ENCODE assay signal across 9 mouse cellular contexts in the genomic region with DNA sequence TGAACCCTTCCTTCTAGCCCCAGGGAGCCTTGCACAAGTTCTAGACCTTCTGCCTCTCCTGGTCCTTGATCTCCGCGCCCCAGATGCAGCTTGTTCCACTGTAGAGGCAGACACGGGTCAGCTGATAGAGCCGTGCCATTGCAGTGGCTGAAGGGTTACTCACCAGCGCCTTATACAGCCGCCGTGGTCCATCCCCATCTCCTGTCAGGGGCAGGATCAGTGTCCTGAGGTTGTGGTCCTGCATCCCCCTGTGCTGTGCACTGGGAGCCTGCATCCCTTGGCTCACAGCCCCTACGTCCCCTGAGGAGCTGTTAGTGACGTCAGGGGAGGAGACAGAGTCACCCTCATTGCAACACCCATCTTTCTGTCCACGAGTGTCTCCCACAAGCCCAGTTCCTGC. TPM values are rescaled to one million over a fixed set of nuclear protein-coding genes. Genes with fewer than 3 reads are reported as not detected.
DNase-seq lines count a peak whose midpoint lies in the region; ATAC-seq and TF ChIP-seq lines count a peak whose summit lies in the region.
"Had no signal": no experiment of that assay in that cellular context is flagged by ENCODE, and none has a peak within 500 bp of the region (broad histone marks: within the 10 kb centered on the region; RNA-seq: fewer than 3 reads in every experiment).

No protein-coding gene starts in this region.

- H3K9me3 ChIP-seq in kidney, embryonic 16.5 days (ENCODE audit: low read length) = no peaks in the 10 kb centered on the region
- H3K9me3 ChIP-seq in forebrain, embryonic 13.5 days (replicated peaks) = no peaks in the 10 kb centered on the region
- H3K9me3 ChIP-seq in liver, embryonic 13.5 days (replicated peaks) = no peaks in the 10 kb centered on the region

- ATAC-seq in kidney, embryonic 16.5 days (ENCODE audit: low FRiP score, low TSS enrichment) = no peak
- ATAC-seq in forebrain, embryonic 13.5 days = no peak
- ATAC-seq in liver, embryonic 13.5 days (ENCODE audit: low read depth) = peak; percentile 7; the same call in 1 of the 2 replicates

- no peak for DNase-seq in kidney, adult 11 months
- no peak for DNase-seq in liver, embryonic 13.5 days
- DNase-seq in spleen, adult 12 weeks (ENCODE audit: low spot score) = no peak
- DNase-seq in gastrocnemius, postnatal 25 days = no peak
- no peak for DNase-seq in layer of hippocampus, postnatal 25 days (ENCODE audit: extremely low spot score in 1 of 2, low spot score in 1 of 2)
- DNase-seq: cerebellum, postnatal 36 days had no signal

- H3K27ac ChIP-seq in kidney, embryonic 16.5 days (ENCODE audit: low read length) = peak overlapping the region; percentile 56
- peak overlapping the region; percentile 32; the same call in 1 of the 2 replicates for H3K27ac ChIP-seq in bone marrow, adult 2 months (ENCODE audit: control insufficient read depth, insufficient read depth, low read depth, low read length, poor library complexity)
- peak overlapping the region; percentile 35; the same call in 1 of the 2 replicates for H3K27ac ChIP-seq in forebrain, embryonic 13.5 days
- H3K27ac ChIP-seq in liver, embryonic 13.5 days = peak overlapping the region; percentile 71

- no peak for TF ChIP-seq CTCF in bone marrow, adult 2 months (IDR thresholded peaks at IDR 0.05; ENCODE audit: control insufficient read depth, insufficient read depth, low read length)

- no peaks in the 10 kb centered on the region for H3K27me3 ChIP-seq in kidney, embryonic 16.5 days (ENCODE audit: insufficient read depth, low read length)
- no peaks in the 10 kb centered on the region for H3K27me3 ChIP-seq in forebrain, embryonic 13.5 days
- no peaks in the 10 kb centered on the region for H3K27me3 ChIP-seq in liver, embryonic 13.5 days

- peak overlapping the region; percentile 29 for H3K9ac ChIP-seq in kidney, embryonic 16.5 days (replicated peaks; ENCODE audit: low read length)
- H3K9ac ChIP-seq in forebrain, embryonic 13.5 days = no peak overlapping the region
- peak overlapping the region; percentile 56 for H3K9ac ChIP-seq in liver, embryonic 13.5 days

- no peak for TF ChIP-seq POLR2A in bone marrow, adult 2 months (IDR thresholded peaks at IDR 0.05; ENCODE audit: borderline replicate concordance, control insufficient read depth, low read depth, low read length)

- peaks cover 26% of the 10 kb centered on the region for H3K36me3 ChIP-seq in kidney, embryonic 16.5 days (ENCODE audit: insufficient read depth, low read length)
- H3K36me3 ChIP-seq in forebrain, embryonic 13.5 days (ENCODE audit: poor library complexity, severe bottlenecking) = peaks cover 29% of the 10 kb centered on the region
- peaks cover 34% of the 10 kb centered on the region for H3K36me3 ChIP-seq in liver, embryonic 13.5 days

- H3K4me1 ChIP-seq in kidney, embryonic 16.5 days (ENCODE audit: insufficient read depth, low read length) = peaks cover 64% of the 10 kb centered on the region
- H3K4me1 ChIP-seq in bone marrow, adult 2 months (ENCODE audit: control insufficient read depth, insufficient read depth, low read length) = peaks cover 31% of the 10 kb centered on the region
- peaks cover 16% of the 10 kb centered on the region for H3K4me1 ChIP-seq in forebrain, embryonic 13.5 days
- peaks cover 71% of the 10 kb centered on the region for H3K4me1 ChIP-seq in liver, embryonic 13.5 days (replicated peaks)

- H3K4me2 ChIP-seq in kidney, embryonic 16.5 days (replicated peaks; ENCODE audit: low read depth, low read length) = 0 out of 2 replicates have a peak overlapping the region, but pooled peaks have one; percentile 20
- H3K4me2 ChIP-seq in forebrain, embryonic 13.5 days = no peak overlapping the region
- H3K4me2 ChIP-seq in liver, embryonic 13.5 days = peak overlapping the region; percentile 58

- no peak overlapping the region for H3K4me3 ChIP-seq in kidney, embryonic 16.5 days (ENCODE audit: low read length)
- no peak overlapping the region for H3K4me3 ChIP-seq in bone marrow, adult 2 months (replicated peaks; ENCODE audit: control insufficient read depth, low read depth, low read length)
- no peak overlapping the region for H3K4me3 ChIP-seq in forebrain, embryonic 13.5 days
- peak overlapping the region; percentile 32 for H3K4me3 ChIP-seq in liver, embryonic 13.5 days (replicated peaks)

- 68% methylated on average over 10 of the region's 10 CpGs for WGBS in kidney, embryonic 16.5 days
- 24% methylated on average over 10 of the region's 10 CpGs for WGBS in bone marrow, adult 2 months
- 78% methylated on average over 10 of the region's 10 CpGs for WGBS in forebrain, embryonic 13.5 days
- 41% methylated on average over 10 of the region's 10 CpGs for WGBS in liver, embryonic 13.5 days (ENCODE audit: insufficient replicate concordance)

RNA-seq across cellular contexts. Expression of a gene that starts 10.5 kb away (rescaled TPM):
- polyA plus RNA-seq in kidney, embryonic 16.5 days (2015; fragmentation: Nextera tagmentation; extraction: Ambion mirVana) = 62.9 and 63.9 TPM in 2 replicates
- polyA plus RNA-seq in bone marrow, adult 2 months (2011; ENCODE audit: insufficient read depth, insufficient read length, low replicate concordance, missing spikeins) = 31.2 and 62.2 TPM in 2 replicates
- polyA plus RNA-seq in forebrain, embryonic 13.5 days (2015; fragmentation: Nextera tagmentation; extraction: Ambion mirVana) = 73.1 and 87.2 TPM in 2 replicates
- 13.2 and 16.7 TPM in 2 replicates for polyA plus RNA-seq in liver, embryonic 13.5 days (2015; fragmentation: Nextera tagmentation; extraction: Ambion mirVana)
- total RNA-seq in gastrocnemius, postnatal 25 days (2021) = 10 to 100 TPM; 20.3 to 20.6 TPM
- total RNA-seq in layer of hippocampus, postnatal 25 days (2021) = 100 to 1,000 TPM; 306 to 318 TPM

RNA-seq across cellular contexts. Expression of a gene that starts 11.9 kb away (rescaled TPM):
- 21.9 and 22.6 TPM in 2 replicates for polyA plus RNA-seq in kidney, embryonic 16.5 days (2015; fragmentation: Nextera tagmentation; extraction: Ambion mirVana)
- polyA plus RNA-seq in bone marrow, adult 2 months (2011; ENCODE audit: insufficient read depth, insufficient read length, low replicate concordance, missing spikeins) = 3.0 and 3.4 TPM in 2 replicates
- 6.2 and 7.1 TPM in 2 replicates for polyA plus RNA-seq in forebrain, embryonic 13.5 days (2015; fragmentation: Nextera tagmentation; extraction: Ambion mirVana)
- 0.35 and 0.43 TPM in 2 replicates for polyA plus RNA-seq in liver, embryonic 13.5 days (2015; fragmentation: Nextera tagmentation; extraction: Ambion mirVana)
- not detected for total RNA-seq in gastrocnemius, postnatal 25 days (2021)
- 1 to 10 TPM in 1 of 2 experiments, under 1 TPM in 1; 0.86 to 1.2 TPM for total RNA-seq in layer of hippocampus, postnatal 25 days (2021)

RNA-seq across cellular contexts. Expression of a gene that starts 17.6 kb away (rescaled TPM):
- polyA plus RNA-seq in kidney, embryonic 16.5 days (2015; fragmentation: Nextera tagmentation; extraction: Ambion mirVana) = 42.3 and 43.2 TPM in 2 replicates
- polyA plus RNA-seq in bone marrow, adult 2 months (2011; ENCODE audit: insufficient read depth, insufficient read length, low replicate concordance, missing spikeins) = 24.0 and 36.6 TPM in 2 replicates
- polyA plus RNA-seq in forebrain, embryonic 13.5 days (2015; fragmentation: Nextera tagmentation; extraction: Ambion mirVana) = 39.9 and 42.0 TPM in 2 replicates
- 29.5 and 33.0 TPM in 2 replicates for polyA plus RNA-seq in liver, embryonic 13.5 days (2015; fragmentation: Nextera tagmentation; extraction: Ambion mirVana)
- 1 to 10 TPM; 7.9 to 8.3 TPM for total RNA-seq in gastrocnemius, postnatal 25 days (2021)
- total RNA-seq in layer of hippocampus, postnatal 25 days (2021) = 10 to 100 TPM; 28.1 to 30.0 TPM

RNA-seq across cellular contexts. Expression of a gene that starts 25.3 kb away (rescaled TPM):
- polyA plus RNA-seq in kidney, embryonic 16.5 days (2015; fragmentation: Nextera tagmentation; extraction: Ambion mirVana) = 19.7 and 20.2 TPM in 2 replicates
- 3.3 and 7.9 TPM in 2 replicates for polyA plus RNA-seq in bone marrow, adult 2 months (2011; ENCODE audit: insufficient read depth, insufficient read length, low replicate concordance, missing spikeins)
- polyA plus RNA-seq in forebrain, embryonic 13.5 days (2015; fragmentation: Nextera tagmentation; extraction: Ambion mirVana) = 2.6 and 3.8 TPM in 2 replicates
- polyA plus RNA-seq in liver, embryonic 13.5 days (2015; fragmentation: Nextera tagmentation; extraction: Ambion mirVana) = 5.2 and 5.3 TPM in 2 replicates
- under 1 TPM; 0.83 to 1.00 TPM for total RNA-seq in gastrocnemius, postnatal 25 days (2021)
- 1 to 10 TPM; 1.1 to 1.5 TPM for total RNA-seq in layer of hippocampus, postnatal 25 days (2021)

RNA-seq across cellular contexts. Expression of a gene that starts 36.5 kb away (rescaled TPM):
- 88.6 and 88.7 TPM in 2 replicates for polyA plus RNA-seq in kidney, embryonic 16.5 days (2015; fragmentation: Nextera tagmentation; extraction: Ambion mirVana)
- polyA plus RNA-seq in bone marrow, adult 2 months (2011; ENCODE audit: insufficient read depth, insufficient read length, low replicate concordance, missing spikeins) = 14.6 and 32.8 TPM in 2 replicates
- 28.6 and 32.3 TPM in 2 replicates for polyA plus RNA-seq in forebrain, embryonic 13.5 days (2015; fragmentation: Nextera tagmentation; extraction: Ambion mirVana)
- polyA plus RNA-seq in liver, embryonic 13.5 days (2015; fragmentation: Nextera tagmentation; extraction: Ambion mirVana) = 24.5 and 26.7 TPM in 2 replicates
- total RNA-seq in gastrocnemius, postnatal 25 days (2021) = 100 to 1,000 TPM; 102 to 106 TPM
- 10 to 100 TPM; 35.4 to 39.5 TPM for total RNA-seq in layer of hippocampus, postnatal 25 days (2021)
